In genomic region chr4:82886148-82886547, GRCm38 (mm10) we compare ENCODE assay signal across 32 mouse cellular contexts. TPM values are rescaled to one million over a fixed set of nuclear protein-coding genes. Genes with fewer than 3 reads are reported as not detected.
"Had no signal": no experiment of that assay in that cellular context is flagged by ENCODE, and none has a peak within 500 bp of the region (broad histone marks: within the 10 kb centered on the region; RNA-seq: fewer than 3 reads in every experiment).

No protein-coding gene starts in this region.

- H3K27me3 ChIP-seq: embryonic facial prominence, embryonic 12.5 days; embryonic facial prominence, embryonic 13.5 days; embryonic facial prominence, embryonic 15.5 days; forebrain, embryonic 15.5 days had no signal

- H3K36me3 ChIP-seq: embryonic facial prominence, embryonic 10.5 days; embryonic facial prominence, embryonic 12.5 days; embryonic facial prominence, embryonic 13.5 days; embryonic facial prominence, embryonic 15.5 days; forebrain, embryonic 10.5 days; forebrain, embryonic 12.5 days; forebrain, embryonic 15.5 days had no signal

- H3K27ac ChIP-seq: embryonic facial prominence, embryonic 10.5 days; embryonic facial prominence, embryonic 12.5 days; embryonic facial prominence, embryonic 13.5 days; embryonic facial prominence, embryonic 15.5 days; forebrain, embryonic 10.5 days; forebrain, embryonic 12.5 days; forebrain, embryonic 13.5 days; forebrain, embryonic 15.5 days; gastrocnemius, adult 2 months; heart, adult 2 months had no signal

- H3K4me3 ChIP-seq: embryonic facial prominence, embryonic 10.5 days; embryonic facial prominence, embryonic 12.5 days; embryonic facial prominence, embryonic 13.5 days; embryonic facial prominence, embryonic 15.5 days; erythroblast, embryonic 14.5 days; forebrain, embryonic 10.5 days; forebrain, embryonic 12.5 days; forebrain, embryonic 13.5 days; forebrain, embryonic 15.5 days; gastrocnemius, adult 2 months; heart, adult 2 months had no signal

- H3K4me2 ChIP-seq: embryonic facial prominence, embryonic 12.5 days; embryonic facial prominence, embryonic 13.5 days; embryonic facial prominence, embryonic 15.5 days; forebrain, embryonic 12.5 days; forebrain, embryonic 13.5 days; forebrain, embryonic 15.5 days had no signal

- H3K9ac ChIP-seq: embryonic facial prominence, embryonic 12.5 days; embryonic facial prominence, embryonic 13.5 days; embryonic facial prominence, embryonic 15.5 days; forebrain, embryonic 12.5 days; forebrain, embryonic 13.5 days; forebrain, embryonic 15.5 days; forebrain, postnatal 0 days had no signal

- DNase-seq: cerebellum, adult 9-11 months; cerebellum, postnatal 10 days; cerebellum, postnatal 14 days; cerebellum, postnatal 25 days; cerebellum, postnatal 36 days; embryo, embryonic 11 days; forebrain, postnatal 0 days; gastrocnemius, adult 2 months; gastrocnemius, postnatal 10 days; gastrocnemius, postnatal 14 days; gastrocnemius, postnatal 25 days; gastrocnemius, postnatal 36 days; heart, adult 18-20 months; heart, adult 2 months had no signal

- ATAC-seq: forebrain, embryonic 14.5 days; forebrain, embryonic 15.5 days; forebrain, embryonic 16.5 days; forebrain, postnatal 0 days had no signal

- H3K9me3 ChIP-seq: embryonic facial prominence, embryonic 10.5 days; embryonic facial prominence, embryonic 12.5 days; embryonic facial prominence, embryonic 13.5 days; embryonic facial prominence, embryonic 15.5 days; forebrain, embryonic 10.5 days; forebrain, embryonic 12.5 days; forebrain, embryonic 13.5 days; forebrain, embryonic 15.5 days had no signal

RNA-seq across cellular contexts. Expression of gene Cer1, which starts 1.2 kb away (rescaled TPM):
- total RNA-seq: common myeloid progenitor, adult 5-6 weeks; gastrocnemius, adult 18-20 months; gastrocnemius, adult 2 months; gastrocnemius, adult 8-10 months; gastrocnemius, postnatal 10 days; gastrocnemius, postnatal 14 days; gastrocnemius, postnatal 25 days; gastrocnemius, postnatal 36 days; granulocyte monocyte progenitor cell, adult 5-6 weeks; heart, adult 18-20 months; heart, adult 2 months; heart, adult 8-10 months had no signal
- polyA plus RNA-seq: embryonic facial prominence, embryonic 10.5 days; erythroblast, embryonic 14.5 days; forebrain, embryonic 10.5 days; forebrain, embryonic 11.5 days; forebrain, embryonic 12.5 days; forebrain, embryonic 16.5 days; forebrain, postnatal 0 days; gonadal fat pad, adult 2 months; heart, adult 2 months had no signal

RNA-seq across cellular contexts. Expression of gene Zdhhc21, which starts 26.4 kb away (rescaled TPM):
- polyA plus RNA-seq: erythroblast, embryonic 14.5 days had no signal
